Mouse (Mus musculus): Measurements from ENCODE around the gene Hist1h4k.
A peak's percentile ranks its signal among the peaks of the same experiment; 100 is the strongest.
"Not testable (repeated sequence)": the region's sequence is repeated elsewhere in the genome, so short reads cannot be mapped to it uniquely, and the experiment has no call there.

The Hist1h4k gene

DNA sequence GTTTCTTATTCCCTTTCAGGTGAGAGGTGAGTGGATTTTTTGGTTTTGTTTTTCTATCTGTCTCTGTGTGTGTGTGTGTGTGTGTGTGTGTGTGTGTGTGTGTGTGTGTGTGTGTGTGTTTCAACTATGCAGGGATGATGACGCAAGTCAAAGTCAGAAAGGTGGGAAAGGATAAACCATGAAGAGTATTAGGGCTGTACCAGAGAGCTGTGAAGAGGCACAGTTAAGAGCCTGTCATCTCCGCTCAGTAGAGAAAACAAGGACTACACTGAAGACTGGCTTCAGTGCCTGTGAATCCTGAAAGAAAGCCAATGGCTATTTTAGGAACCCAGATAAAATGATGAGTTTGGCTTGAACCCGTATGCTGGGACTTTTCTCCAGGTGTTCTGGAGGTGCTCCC is 1.5 kb upstream of the Hist1h4k start:
- H3K27me3 ChIP-seq (ENCODE audit: insufficient read depth, low read length), result no peaks in the 10 kb centered on the region
- H3K36me3 ChIP-seq (ENCODE audit: insufficient read depth, low read length), result peaks cover 6% of the 10 kb centered on the region
- TF ChIP-seq NANOG (IDR thresholded peaks at IDR 0.05; ENCODE audit: borderline replicate concordance, low read length), result no peak
- no peak for TF ChIP-seq POU5F1 (IDR thresholded peaks at IDR 0.05; ENCODE audit: borderline replicate concordance, low read length)
- TF ChIP-seq CTCF (conservative IDR thresholded peaks at IDR 0.05; ENCODE audit: low read length), result no peak
- no peaks in the 10 kb centered on the region for H3K9me3 ChIP-seq (ENCODE audit: low read length)
- H3K4me1 ChIP-seq (replicated peaks; ENCODE audit: low read depth, low read length), result peaks cover 39% of the 10 kb centered on the region
- no peak overlapping the region for H3K4me3 ChIP-seq (replicated peaks; ENCODE audit: low read length)

DNA sequence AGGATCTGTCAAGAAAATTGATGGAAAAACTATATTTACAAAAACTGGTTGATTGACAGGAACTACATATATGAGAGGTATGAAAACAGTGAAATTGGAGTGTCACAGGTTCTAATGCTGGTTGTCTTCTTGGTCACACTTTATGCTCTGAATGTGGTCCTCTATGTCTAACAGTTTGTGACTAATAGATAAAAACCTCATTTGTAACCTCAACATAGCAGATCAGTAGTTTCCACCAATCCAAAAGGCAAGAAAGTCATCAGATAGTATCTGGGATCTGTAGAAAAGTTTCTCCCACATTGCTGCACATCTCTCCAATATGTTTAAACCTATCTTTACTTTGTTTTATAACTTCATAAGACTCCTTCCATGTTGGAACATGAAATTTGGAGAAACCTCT is 1.1 kb upstream of the Hist1h4k start:
- no peaks in the 10 kb centered on the region for H3K9me3 ChIP-seq (ENCODE audit: low read length)
- no peaks in the 10 kb centered on the region for H3K27me3 ChIP-seq (ENCODE audit: insufficient read depth, low read length)
- no peak overlapping the region for H3K4me3 ChIP-seq (replicated peaks; ENCODE audit: low read length)
- TF ChIP-seq CTCF (conservative IDR thresholded peaks at IDR 0.05; ENCODE audit: low read length) (no peak), POU5F1 (IDR thresholded peaks at IDR 0.05; ENCODE audit: borderline replicate concordance, low read length) (no peak), NANOG (IDR thresholded peaks at IDR 0.05; ENCODE audit: borderline replicate concordance, low read length) (no peak)
- peaks cover 39% of the 10 kb centered on the region for H3K4me1 ChIP-seq (replicated peaks; ENCODE audit: low read depth, low read length)
- H3K36me3 ChIP-seq (ENCODE audit: insufficient read depth, low read length), result peaks cover 6% of the 10 kb centered on the region

DNA sequence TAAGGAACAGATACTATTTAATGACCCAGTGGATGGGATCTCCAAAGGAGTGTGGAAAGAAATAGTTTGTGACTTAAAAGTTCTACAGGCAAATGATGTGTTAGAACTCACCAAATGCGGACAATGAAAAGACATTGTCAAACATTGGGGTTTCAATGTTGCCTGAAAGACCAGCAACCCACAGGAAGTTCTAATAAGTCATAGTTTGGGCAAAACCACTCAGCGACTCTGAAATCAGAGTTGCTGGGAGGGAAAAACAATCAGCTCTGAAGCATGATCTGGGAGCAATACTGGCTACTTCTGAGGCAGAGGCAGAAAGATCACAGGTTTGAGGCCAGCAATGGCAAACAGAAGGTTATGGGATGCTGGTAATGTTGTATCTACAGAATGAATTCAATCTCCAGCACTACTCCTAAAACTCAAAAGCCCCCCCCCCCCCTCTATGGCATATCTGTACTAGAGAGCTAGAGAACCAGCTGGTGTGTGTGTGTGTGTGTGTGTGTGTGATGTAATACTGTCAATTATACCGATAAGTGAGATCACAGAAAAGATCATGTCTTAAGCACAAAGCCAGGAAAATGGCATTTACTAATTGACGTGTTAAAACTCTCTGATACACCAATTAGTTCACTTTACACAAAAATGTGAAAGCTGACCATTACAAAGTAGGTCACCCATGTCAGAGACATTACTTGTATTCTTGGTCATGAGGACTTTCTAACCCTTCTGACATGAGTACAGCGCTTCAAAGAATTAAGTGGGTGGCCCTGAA is 732 bp downstream of the Hist1h4k start:
- Histone ChIP-seq H3K4me3 (replicated peaks; ENCODE audit: low read length) (peak overlapping the region; percentile 77), H3K27me3 (ENCODE audit: insufficient read depth, low read length) (no peaks in the 10 kb centered on the region), H3K4me1 (replicated peaks; ENCODE audit: low read depth, low read length) (peaks cover 29% of the 10 kb centered on the region), H3K9me3 (ENCODE audit: low read length) (no peaks in the 10 kb centered on the region), H3K36me3 (ENCODE audit: insufficient read depth, low read length) (peaks cover 6% of the 10 kb centered on the region)
- TF ChIP-seq POU5F1 (IDR thresholded peaks at IDR 0.05; ENCODE audit: borderline replicate concordance, low read length), result no peak
- TF ChIP-seq NANOG (IDR thresholded peaks at IDR 0.05; ENCODE audit: borderline replicate concordance, low read length), result no peak
- no peak for TF ChIP-seq CTCF (conservative IDR thresholded peaks at IDR 0.05; ENCODE audit: low read length)

DNA sequence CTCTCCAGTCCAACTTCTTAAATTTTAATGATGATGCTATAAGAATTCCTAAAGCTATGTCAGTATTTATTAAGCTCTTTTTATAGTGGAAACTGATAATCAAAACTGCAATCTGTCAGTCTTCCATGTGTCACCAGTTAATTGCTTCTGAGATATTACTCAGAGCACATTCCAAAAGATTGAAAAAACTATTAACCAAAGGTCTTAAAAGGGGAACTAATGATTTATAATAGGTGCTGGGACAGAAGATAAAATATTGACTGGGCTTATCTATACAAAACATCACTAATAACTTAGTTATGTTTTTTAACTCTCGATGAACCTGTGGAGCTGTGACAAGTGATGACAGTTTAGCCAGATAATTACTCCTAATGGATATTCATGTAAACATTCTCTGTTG is 5.3 kb downstream of the Hist1h4k start:
- H3K4me1 ChIP-seq (replicated peaks; ENCODE audit: low read depth, low read length), result peaks cover 16% of the 10 kb centered on the region
- peaks cover 6% of the 10 kb centered on the region for H3K36me3 ChIP-seq (ENCODE audit: insufficient read depth, low read length)
- no peaks in the 10 kb centered on the region for H3K9me3 ChIP-seq (ENCODE audit: low read length)
- TF ChIP-seq NANOG (IDR thresholded peaks at IDR 0.05; ENCODE audit: borderline replicate concordance, low read length), result no peak
- TF ChIP-seq CTCF (conservative IDR thresholded peaks at IDR 0.05; ENCODE audit: low read length), result no peak
- TF ChIP-seq POU5F1 (IDR thresholded peaks at IDR 0.05; ENCODE audit: borderline replicate concordance, low read length), result no peak
- H3K27me3 ChIP-seq (ENCODE audit: insufficient read depth, low read length), result no peaks in the 10 kb centered on the region
- H3K4me3 ChIP-seq (replicated peaks; ENCODE audit: low read length), result no peak overlapping the region

DNA sequence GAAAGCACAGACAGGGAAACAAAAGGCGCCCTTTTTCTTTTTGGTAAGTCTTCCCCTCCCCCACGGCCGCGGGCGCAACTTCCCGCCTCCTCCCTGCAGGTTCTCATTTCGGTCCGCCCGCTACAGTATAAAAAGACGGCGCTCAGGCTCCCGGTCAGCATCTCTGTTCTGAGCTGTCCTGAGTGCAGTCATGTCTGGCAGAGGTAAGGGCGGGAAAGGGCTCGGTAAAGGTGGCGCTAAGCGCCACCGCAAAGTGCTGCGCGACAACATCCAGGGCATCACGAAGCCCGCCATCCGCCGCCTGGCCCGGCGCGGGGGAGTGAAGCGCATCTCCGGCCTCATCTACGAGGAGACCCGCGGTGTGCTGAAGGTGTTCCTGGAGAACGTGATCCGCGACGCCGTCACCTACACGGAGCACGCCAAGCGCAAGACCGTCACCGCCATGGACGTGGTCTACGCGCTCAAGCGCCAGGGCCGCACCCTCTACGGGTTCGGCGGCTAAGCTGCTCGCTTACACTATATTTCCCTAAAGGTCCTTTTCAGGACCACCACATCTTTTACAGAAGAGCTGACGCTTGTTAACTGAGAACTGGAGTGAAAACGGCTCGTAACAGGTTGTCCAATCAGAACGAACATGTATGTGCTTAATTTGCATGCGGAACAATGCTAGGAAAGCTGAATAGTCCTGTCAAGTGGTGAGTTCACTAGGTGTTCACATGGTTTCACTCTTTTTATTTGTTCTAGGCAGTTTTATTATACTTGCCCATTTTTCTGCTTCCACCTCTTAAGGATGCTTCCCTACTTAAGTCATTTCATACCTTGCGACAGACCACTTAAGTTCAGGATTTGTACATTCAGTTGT is 15.2 kb downstream of the Hist1h4k start, which contains the start of gene Hist1h4j:
Gene Hist1h4j (plus strand): TSS at position 159 of the 862 bp plus-strand sequence.
- peak within 1 kb of the TSS; percentile 70 for H3K4me3 ChIP-seq (replicated peaks; ENCODE audit: low read length)
- H3K9me3 ChIP-seq (ENCODE audit: low read length); H3K27me3 ChIP-seq (ENCODE audit: insufficient read depth, low read length); H3K36me3 ChIP-seq (ENCODE audit: insufficient read depth, low read length): not testable (repeated sequence)
- peaks cover 19% of the 10 kb centered on the region for H3K4me1 ChIP-seq (replicated peaks; ENCODE audit: low read depth, low read length)

DNA sequence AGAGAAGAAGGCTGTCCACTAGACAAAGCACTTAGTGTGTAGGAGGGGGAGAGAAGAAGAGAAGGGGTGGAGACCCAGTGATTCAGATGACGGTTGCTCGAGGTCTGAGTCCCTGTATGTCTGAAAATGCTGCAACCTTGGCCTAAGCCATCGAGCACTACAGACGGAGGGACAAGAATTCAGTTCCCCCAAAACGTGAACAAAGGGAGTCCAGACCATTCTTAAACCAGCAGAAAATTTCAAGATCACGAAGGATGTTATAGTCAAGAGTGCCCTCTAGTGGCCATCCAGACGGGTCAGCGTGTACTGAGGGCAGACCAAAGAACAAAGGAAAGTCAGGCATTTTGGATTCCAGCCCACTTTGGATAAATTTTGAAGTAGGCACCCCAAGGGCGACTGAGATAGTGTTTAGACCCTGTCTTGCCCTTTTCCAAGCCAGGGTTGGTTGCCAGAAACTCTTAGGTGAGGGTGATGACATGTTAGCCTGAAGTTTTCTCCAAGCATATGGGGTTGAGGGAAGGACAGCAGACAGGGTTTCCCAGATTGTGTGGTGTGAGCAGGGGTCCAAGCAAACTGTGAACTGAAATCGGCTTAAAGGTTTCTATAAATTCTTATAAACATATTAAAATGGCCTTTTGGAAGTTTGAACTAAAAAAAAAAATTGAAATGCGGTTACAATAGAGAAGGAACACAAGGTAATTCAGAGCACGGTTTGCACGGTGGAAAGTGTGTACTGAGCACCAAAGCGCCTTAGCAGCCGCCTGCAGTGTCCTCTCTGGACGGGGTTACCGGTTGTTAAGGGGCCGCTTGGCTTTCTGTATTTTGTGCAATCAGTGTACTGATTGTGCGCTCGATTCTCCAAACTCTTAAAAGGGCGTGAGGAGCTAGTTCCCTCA is 16.0 kb downstream of the Hist1h4k start:
- Histone ChIP-seq H3K9me3 (ENCODE audit: low read length) (peaks cover 16% of the 10 kb centered on the region), H3K4me1 (replicated peaks; ENCODE audit: low read depth, low read length) (peaks cover 19% of the 10 kb centered on the region), H3K27me3 (ENCODE audit: insufficient read depth, low read length) (0 out of 2 replicates have a peak, but pooled peaks cover 5% of the 10 kb centered on the region), H3K4me3 (replicated peaks; ENCODE audit: low read length) (peak overlapping the region; percentile 70), H3K36me3 (ENCODE audit: insufficient read depth, low read length) (no peaks in the 10 kb centered on the region)
- TF ChIP-seq CTCF (conservative IDR thresholded peaks at IDR 0.05; ENCODE audit: low read length) (peak; percentile 86), POU5F1 (IDR thresholded peaks at IDR 0.05; ENCODE audit: borderline replicate concordance, low read length) (no peak)

DNA sequence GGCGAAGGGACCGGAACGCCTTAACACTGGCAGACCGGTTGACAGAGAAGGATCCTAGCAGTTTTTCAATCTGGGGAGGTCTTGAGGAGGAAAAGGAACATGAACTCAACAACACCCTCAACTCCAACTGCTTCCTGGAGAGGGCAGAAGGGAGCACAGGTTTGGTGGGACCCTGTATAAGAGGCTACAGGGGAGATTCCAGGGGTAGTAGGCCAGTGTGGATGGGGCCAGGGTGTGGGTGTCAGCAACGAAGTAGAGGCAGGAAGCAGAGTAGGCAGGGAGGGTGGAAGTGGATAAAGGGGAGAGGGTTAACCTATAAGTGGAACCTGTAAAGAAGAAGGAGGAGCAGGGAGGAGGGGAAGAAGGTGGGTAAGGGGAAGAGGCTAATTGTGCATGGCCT is 16.8 kb downstream of the Hist1h4k start:
- H3K36me3 ChIP-seq (ENCODE audit: insufficient read depth, low read length), result no peaks in the 10 kb centered on the region
- no peak for TF ChIP-seq NANOG (IDR thresholded peaks at IDR 0.05; ENCODE audit: borderline replicate concordance, low read length)
- TF ChIP-seq CTCF (conservative IDR thresholded peaks at IDR 0.05; ENCODE audit: low read length), result peak; percentile 23; the same call in 1 of the 2 replicates
- TF ChIP-seq POU5F1 (IDR thresholded peaks at IDR 0.05; ENCODE audit: borderline replicate concordance, low read length), result no peak
- no peak overlapping the region for H3K4me3 ChIP-seq (replicated peaks; ENCODE audit: low read length)
- H3K4me1 ChIP-seq (replicated peaks; ENCODE audit: low read depth, low read length), result peaks cover 19% of the 10 kb centered on the region
- peaks cover 22% of the 10 kb centered on the region for H3K9me3 ChIP-seq (ENCODE audit: low read length)
- H3K27me3 ChIP-seq (ENCODE audit: insufficient read depth, low read length), result 0 out of 2 replicates have a peak, but pooled peaks cover 5% of the 10 kb centered on the region

DNA sequence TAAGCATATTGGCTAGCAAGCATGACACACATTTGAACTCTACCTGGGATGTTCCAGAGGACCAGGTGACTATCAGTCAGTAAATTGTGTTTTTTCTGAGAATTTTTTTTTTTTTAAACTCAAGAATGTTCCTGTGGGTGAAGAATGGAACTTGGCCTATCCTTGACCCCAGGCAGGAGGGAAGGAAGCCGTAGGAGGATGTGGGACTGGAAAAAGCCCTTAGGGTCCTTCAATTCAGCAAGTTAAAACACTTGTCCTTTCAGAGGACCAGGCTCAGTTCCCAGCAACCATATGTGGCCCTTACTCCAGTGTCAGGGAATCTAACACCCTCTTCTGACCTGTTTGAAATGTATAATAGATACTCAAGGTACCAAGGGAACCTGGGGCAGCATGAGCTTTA is 20.8 kb downstream of the Hist1h4k start:
- Histone ChIP-seq H3K36me3 (ENCODE audit: insufficient read depth, low read length) (no peaks in the 10 kb centered on the region; the same call in 1 of the 2 replicates), H3K4me3 (replicated peaks; ENCODE audit: low read length) (no peak overlapping the region), H3K4me1 (replicated peaks; ENCODE audit: low read depth, low read length) (peaks cover 12% of the 10 kb centered on the region), H3K9me3 (ENCODE audit: low read length) (peaks cover 61% of the 10 kb centered on the region), H3K27me3 (ENCODE audit: insufficient read depth, low read length) (0 out of 2 replicates have a peak, but pooled peaks cover 5% of the 10 kb centered on the region)
- TF ChIP-seq CTCF (conservative IDR thresholded peaks at IDR 0.05; ENCODE audit: low read length) (no peak), NANOG (IDR thresholded peaks at IDR 0.05; ENCODE audit: borderline replicate concordance, low read length) (no peak), POU5F1 (IDR thresholded peaks at IDR 0.05; ENCODE audit: borderline replicate concordance, low read length) (no peak)

Measured in E14TG2a.4 (cell line).